Mouse (Mus musculus) CD4-positive, CD25-positive, alpha-beta regulatory T cell, adult 9 weeks (primary cell): Measurements from ENCODE around the gene Wrb. TPM values are rescaled to one million over a fixed set of nuclear protein-coding genes. Genes with fewer than 3 reads are reported as not detected.

ENCODE experiments used
- polyA plus RNA-seq: library from polyadenylated mRNA; unstranded; fragments of 100-300 nt; shearing (Covaris generic); gene quantifications from one replicate; pipeline ENCODE4 v1.2.1, GENCODE M21; 2017

Gene Wrb
- polyA plus RNA-seq: 13.9 TPM

DNA sequence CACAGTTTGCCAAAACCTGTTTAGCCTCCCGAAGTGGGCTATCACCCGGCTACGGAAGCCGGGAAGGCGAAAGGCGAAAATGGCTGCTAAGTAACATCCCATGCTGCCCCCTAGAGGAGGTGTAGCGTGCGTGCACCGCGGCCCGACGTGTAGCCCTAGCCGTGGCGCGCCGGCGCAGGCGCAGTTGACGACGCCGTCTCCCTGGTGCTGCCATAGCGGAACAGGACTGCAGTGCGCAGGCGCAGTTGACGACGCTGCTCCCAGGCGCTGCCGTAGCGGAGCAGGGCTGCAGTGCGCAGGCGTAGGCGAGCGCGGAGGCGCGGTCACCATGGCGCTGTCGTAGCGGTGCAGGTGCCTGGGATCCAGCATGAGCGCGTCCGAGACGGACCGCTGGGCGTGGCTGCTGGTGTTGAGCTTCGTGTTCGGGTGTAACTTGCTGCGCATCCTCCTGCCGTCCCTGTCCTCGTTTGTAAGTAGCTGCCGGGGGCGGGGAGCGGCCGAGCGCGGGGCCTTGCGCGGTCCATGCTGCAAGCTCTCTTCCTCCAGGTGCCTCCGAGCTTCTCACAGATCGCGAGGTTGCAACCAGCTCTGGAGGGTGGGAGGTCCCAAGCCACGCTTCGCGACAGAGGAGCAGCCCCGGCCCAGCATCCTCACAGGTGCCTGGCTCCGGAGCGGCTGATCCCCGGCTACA lies at the start of gene Wrb:
TSS of gene Wrb (plus strand) at position 298 of the 691 bp plus-strand sequence.

GRCm38 (mm10) chr16:96127657-96128344 lies 17.4 kb upstream of the Wrb start, which contains the start of gene Hmgn1:
TSS of gene Hmgn1 (minus strand) at chr16:96127729.

DNA sequence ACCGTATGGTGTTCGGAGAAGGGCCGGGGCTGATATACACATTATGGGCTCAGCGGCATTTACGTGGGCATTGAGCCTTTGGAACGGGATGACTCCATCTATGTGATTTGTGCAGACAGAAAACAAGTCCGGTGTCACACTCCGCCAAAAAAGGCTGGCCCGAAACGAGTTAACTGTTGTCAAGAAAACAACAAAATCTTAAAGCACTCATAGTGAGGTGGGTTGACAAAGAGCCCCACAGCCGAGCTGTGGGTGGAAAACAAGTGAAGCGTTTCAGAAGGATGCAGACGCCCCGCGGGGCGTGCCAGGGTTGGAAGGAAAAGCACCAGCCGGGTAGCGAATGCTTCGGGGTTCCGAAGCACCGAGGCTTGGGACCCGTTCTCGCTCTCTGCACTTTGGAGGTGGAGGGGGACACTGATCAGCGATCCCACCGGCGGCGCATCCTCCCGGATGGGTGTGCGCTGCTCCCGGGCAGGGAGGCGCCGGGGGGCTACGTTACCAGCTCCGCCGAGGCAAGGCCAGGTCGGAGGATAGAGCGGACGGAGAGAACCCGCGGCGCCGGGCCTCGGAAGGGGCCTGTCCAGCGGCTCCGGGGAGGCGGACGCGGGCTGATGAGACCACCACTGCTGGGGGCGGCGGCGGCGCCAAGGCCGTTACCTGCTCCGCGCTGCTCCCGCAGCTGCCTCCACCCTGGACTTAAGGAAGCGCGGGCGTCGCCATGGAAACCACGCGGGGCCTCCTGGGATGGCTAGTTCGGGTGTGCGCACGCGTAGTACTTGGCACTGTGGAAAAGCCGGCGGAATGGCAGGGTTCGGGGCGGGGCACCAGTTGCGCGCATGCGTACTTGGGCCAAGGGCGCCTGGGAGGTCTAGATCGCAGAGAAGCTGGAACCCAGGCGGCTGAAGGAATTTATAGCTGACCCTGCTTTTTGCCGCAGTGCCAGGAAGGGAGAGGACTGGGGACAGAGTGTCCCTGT lies 46.6 kb downstream of the Wrb start, which contains the start of gene Lca5l:
TSS of gene Lca5l (minus strand) at position 741 of the 976 bp plus-strand sequence.

DNA sequence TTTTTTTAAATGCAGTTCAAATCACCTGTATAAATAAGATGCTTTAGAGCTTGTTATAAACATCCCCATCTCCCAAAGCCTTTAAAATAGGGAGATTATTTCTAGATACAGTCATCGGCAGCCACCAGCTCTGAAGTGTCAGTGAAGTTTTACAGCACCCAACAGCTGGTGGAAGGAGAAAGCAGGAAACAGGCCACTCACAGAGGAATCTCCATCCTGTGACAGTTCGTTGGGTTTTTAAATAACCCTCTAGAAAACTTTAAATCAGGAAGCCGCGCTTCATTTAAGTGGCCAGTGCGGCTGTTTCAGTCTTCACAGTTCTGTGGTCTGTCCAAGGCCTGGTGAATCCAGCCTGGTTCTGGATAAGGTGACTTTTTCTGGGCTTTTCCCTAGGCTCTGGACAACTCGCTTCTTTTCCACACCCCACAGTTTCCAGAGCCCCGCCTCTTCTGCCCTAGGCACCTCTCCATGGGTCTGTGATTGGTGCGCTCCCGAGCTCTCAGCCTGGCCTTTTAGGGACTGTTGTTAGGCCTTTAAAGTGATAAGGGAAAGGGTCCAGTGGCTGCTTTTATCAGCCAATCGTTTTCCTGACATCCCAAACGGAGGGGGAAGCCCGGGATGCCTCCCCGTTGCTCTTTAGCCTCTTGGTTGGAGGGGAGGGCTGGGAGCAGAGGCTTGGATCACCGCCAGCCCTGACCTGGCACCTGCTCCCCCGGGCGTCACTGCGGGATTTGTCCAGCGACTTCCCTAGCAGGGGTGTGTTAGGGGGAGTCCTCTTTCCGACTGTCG lies 54.9 kb downstream of the Wrb start, which contains the start of gene Sh3bgr:
TSS of gene Sh3bgr (plus strand) at position 538 of the 789 bp plus-strand sequence.

Other genes starting within 250 kb of the Wrb start
- 72.7 TPM for gene Psmg1, start 154.4 kb upstream of the Wrb start, polyA plus RNA-seq
- gene Brwd1, start 62.9 kb upstream of the Wrb start, polyA plus RNA-seq: 27.1 TPM
- 67.8 TPM for gene Hmgn1, start 17.7 kb upstream of the Wrb start, polyA plus RNA-seq
- not detected for gene Lca5l, start 46.9 kb downstream of the Wrb start, polyA plus RNA-seq
- gene Sh3bgr, start 55.0 kb downstream of the Wrb start, polyA plus RNA-seq: not detected
- gene B3galt5, start 90.4 kb downstream of the Wrb start, polyA plus RNA-seq: 2.2 TPM